Mouse (Mus musculus): ENCODE data around the gene Fam69b.

- TF ChIP-seq HCFC1 (IDR thresholded peaks at IDR 0.05; ENCODE audit: borderline replicate concordance, insufficient read depth, low read length): no peak
- TF ChIP-seq CHD2 (IDR thresholded peaks at IDR 0.05; ENCODE audit: low read depth, low read length): no peak
Observed at GRCm38 (mm10) chr2:26663112-26663511, 34.9 kb downstream of the Fam69b start.
